Mouse (Mus musculus): ENCODE measurements at regions not wholly inside any gene's neighbourhood (a gene's known extent, or its start where the extent isn't known, plus 50 kb on each side); places are given as distances from the start of the nearest gene placed in this dataset.

- DNase-seq = peak; percentile 81
Measured at GRCm38 (mm10) chr12:62768930-62769329, 1246.0 kb downstream of the Lrfn5 start.

DNA sequence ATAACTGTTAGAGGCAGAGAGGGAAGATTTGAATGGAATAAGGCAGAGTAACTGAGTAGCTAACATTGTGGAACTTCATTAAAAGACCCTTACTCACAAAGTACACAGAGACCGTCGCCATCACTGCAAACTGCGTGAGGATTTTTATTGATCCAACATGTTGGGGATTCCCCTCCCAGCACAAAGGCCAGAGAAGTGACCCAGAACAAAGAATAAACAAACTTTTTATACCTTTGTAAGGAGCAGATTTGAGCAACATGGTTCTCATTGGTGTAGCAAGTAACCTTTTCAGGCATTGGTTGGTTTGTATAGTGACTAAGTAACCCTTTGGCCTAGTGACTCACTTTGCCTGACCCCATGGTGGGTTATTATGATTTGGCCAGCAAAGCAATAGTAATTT lies 1246.9 kb downstream of the Lrfn5 start:
- DNase-seq = no peak

DNA sequence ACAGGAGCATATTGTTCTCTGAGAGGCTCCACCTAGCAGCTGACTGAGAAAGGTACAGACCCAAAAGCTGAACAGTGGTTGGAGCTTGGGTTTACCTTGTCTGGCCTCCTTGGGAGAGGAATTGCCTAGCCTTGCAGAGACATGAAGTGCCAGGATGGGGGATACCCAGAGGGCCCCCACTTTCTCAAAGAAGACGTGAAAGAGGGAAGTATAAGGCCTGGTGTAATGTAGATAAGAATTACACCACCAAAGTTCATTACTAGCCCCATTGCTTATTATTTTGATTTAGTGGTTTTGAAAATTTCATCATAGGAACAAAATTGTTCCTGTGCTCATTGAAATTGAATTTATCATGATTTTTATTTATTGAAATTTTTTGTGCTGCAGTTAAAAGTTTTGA lies 1253.0 kb downstream of the Lrfn5 start:
- DNase-seq = no peak

DNA sequence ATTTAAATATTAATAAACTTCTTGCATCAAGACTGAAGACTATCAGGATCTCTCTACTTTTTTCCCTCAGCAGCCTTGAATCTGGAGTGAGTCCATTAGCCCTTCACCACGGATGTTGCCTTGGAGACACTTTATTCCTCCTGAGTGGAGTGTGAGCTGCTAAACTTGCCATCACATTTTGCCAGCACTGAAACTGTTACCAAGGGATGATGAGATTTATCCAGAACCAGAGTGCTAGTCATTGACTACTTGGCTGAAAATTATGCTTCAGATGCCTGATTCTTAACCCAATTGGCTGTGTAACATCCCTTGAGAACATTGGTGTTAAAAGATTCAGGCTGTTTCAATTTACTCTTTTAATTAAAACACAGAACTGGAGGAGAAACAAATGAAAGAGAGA lies 1289.8 kb downstream of the Lrfn5 start:
- DNase-seq = no peak

Measured in layer of hippocampus, adult 9-11 months (tissue).